Mouse (Mus musculus): ENCODE data around the gene Kif5c. TPM values are rescaled to one million over a fixed set of nuclear protein-coding genes. Genes with fewer than 3 reads are reported as not detected.
A peak's percentile ranks its signal among the peaks of the same experiment; 100 is the strongest.

Gene Kif5c
- polyA plus RNA-seq, 1 experiment from 2014 or later = 251 TPM

DNA sequence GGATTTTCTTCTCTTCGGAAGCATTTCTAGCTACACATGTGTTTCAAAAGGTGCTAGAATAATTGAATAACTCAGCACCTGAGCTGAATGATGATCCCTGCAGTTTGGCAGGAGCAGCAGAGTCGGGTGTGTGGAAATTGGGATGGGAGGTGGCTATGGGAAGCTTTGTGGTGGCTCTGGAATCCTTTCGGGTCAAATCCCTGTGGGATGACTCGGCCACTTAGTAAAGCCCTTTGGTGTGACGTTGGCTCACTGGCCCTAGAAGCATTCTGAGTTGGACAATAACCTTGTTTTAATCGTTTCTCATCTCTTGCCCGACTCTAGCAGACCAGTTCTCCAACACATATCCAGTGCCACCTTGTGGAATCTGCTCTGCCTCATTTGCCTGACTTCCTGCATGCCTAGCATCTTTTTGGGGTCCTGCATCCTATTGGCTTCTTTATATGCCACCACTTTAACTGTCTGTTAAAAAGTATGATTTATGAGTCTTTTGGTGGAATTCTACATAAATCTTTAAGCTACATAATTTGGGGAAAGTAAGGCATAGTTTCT lies 93.3 kb downstream of the Kif5c start:
- Histone ChIP-seq H3K9me3 (ENCODE audit: control insufficient read depth, low read length) (no peaks in the 10 kb centered on the region), H3K4me3 (replicated peaks; ENCODE audit: low read depth, low read length) (no peak overlapping the region), H3K36me3 (ENCODE audit: control insufficient read depth, insufficient read depth, low read length) (peaks cover 64% of the 10 kb centered on the region), H3K4me2 (ENCODE audit: low read length) (no peak overlapping the region), H3K27me3 (ENCODE audit: control insufficient read depth, insufficient read depth, low read length) (no peaks in the 10 kb centered on the region), H3K4me1 (ENCODE audit: control insufficient read depth, insufficient read depth, low read length) (0 out of 2 replicates have a peak, but pooled peaks cover 3% of the 10 kb centered on the region), H3K9ac (replicated peaks; ENCODE audit: low read length) (no peak overlapping the region), H3K27ac (replicated peaks; ENCODE audit: low read depth, low read length) (no peak overlapping the region; the same call in 1 of the 2 replicates)
- ATAC-seq (ENCODE audit: low FRiP score, low TSS enrichment) (no peak), DNase-seq (no peak)
- 74% methylated on average over 7 of the region's 7 CpGs for WGBS

DNA sequence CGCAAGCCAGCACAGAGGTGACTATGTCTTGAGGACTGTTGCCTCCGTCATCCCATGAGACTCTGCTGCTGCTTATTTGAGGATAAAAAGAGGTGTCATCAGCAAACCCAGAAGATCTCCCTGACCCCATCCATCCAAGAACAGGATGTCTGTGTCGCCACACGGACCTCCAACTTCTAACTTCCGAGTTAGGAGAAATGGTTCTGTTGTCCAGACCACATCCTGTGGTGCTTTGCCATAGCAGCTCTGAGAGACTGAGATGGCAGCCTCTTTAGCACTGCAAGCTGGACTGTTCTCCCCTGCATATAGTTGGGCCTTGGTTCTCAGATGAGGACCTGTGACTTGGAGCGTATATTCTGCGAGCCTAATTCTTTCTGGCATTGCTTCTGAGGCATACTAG lies 97.4 kb downstream of the Kif5c start:
- no peak overlapping the region for H3K4me3 ChIP-seq (replicated peaks; ENCODE audit: low read depth, low read length)
- no peak overlapping the region for H3K4me2 ChIP-seq (ENCODE audit: low read length)
- H3K27ac ChIP-seq (replicated peaks; ENCODE audit: low read depth, low read length) = no peak overlapping the region
- ATAC-seq (ENCODE audit: low FRiP score, low TSS enrichment) (no peak), DNase-seq (no peak)
- H3K36me3 ChIP-seq (ENCODE audit: control insufficient read depth, insufficient read depth, low read length) = peaks cover 32% of the 10 kb centered on the region
- no peaks in the 10 kb centered on the region for H3K9me3 ChIP-seq (ENCODE audit: control insufficient read depth, low read length)
- WGBS = 97% methylated on average over 7 of the region's 7 CpGs
- H3K27me3 ChIP-seq (ENCODE audit: control insufficient read depth, insufficient read depth, low read length) = no peaks in the 10 kb centered on the region
- H3K4me1 ChIP-seq (ENCODE audit: control insufficient read depth, insufficient read depth, low read length) = peaks cover 37% of the 10 kb centered on the region
- H3K9ac ChIP-seq (replicated peaks; ENCODE audit: low read length) = no peak overlapping the region

- H3K27ac ChIP-seq (replicated peaks; ENCODE audit: low read depth, low read length) = peak overlapping the region; percentile 90
- no peak overlapping the region for H3K4me2 ChIP-seq (ENCODE audit: low read length)
- WGBS = 95% methylated on average over 18 of the region's 18 CpGs
- no peak overlapping the region for H3K4me3 ChIP-seq (replicated peaks; ENCODE audit: low read depth, low read length)
- DNase-seq (no peak), ATAC-seq (ENCODE audit: low FRiP score, low TSS enrichment) (no peak)
- H3K9ac ChIP-seq (replicated peaks; ENCODE audit: low read length) = no peak overlapping the region
- peaks cover 21% of the 10 kb centered on the region for H3K36me3 ChIP-seq (ENCODE audit: control insufficient read depth, insufficient read depth, low read length)
- H3K4me1 ChIP-seq (ENCODE audit: control insufficient read depth, insufficient read depth, low read length) = peaks cover 45% of the 10 kb centered on the region
- H3K27me3 ChIP-seq (ENCODE audit: control insufficient read depth, insufficient read depth, low read length) = no peaks in the 10 kb centered on the region
- H3K9me3 ChIP-seq (ENCODE audit: control insufficient read depth, low read length) = no peaks in the 10 kb centered on the region
These were observed 98.5 kb downstream of the Kif5c start for GRCm38 (mm10) chr2:49717437-49718116.

DNA sequence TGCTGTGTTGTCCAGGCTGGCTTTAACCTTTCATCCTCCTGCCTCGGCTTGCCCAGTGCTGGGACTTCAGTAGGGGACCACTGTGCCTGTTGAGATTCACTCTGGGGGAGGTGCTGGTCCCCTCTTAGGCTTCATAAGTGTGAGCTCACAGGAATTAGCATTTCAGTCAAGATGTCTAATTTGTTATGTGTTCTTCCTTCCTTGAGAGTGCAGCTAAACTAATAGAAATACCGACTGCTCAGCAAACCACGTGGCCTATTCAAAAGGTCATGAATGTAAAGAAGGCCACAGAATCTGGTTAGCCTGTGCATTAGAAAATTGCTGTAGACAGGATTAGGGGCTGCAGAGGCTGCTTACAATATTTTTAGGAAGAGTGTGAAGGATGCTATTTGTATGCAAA lies 99.4 kb downstream of the Kif5c start:
- H3K9me3 ChIP-seq (ENCODE audit: control insufficient read depth, low read length) = no peaks in the 10 kb centered on the region
- H3K27me3 ChIP-seq (ENCODE audit: control insufficient read depth, insufficient read depth, low read length) = no peaks in the 10 kb centered on the region
- no peak overlapping the region for H3K4me2 ChIP-seq (ENCODE audit: low read length)
- no peak overlapping the region for H3K4me3 ChIP-seq (replicated peaks; ENCODE audit: low read depth, low read length)
- H3K27ac ChIP-seq (replicated peaks; ENCODE audit: low read depth, low read length) = peak overlapping the region; percentile 90
- ATAC-seq (ENCODE audit: low FRiP score, low TSS enrichment) (peak; percentile 9; the same call in 1 of the 2 replicates), DNase-seq (no peak)
- H3K4me1 ChIP-seq (ENCODE audit: control insufficient read depth, insufficient read depth, low read length) = peaks cover 51% of the 10 kb centered on the region
- no peak overlapping the region for H3K9ac ChIP-seq (replicated peaks; ENCODE audit: low read length)
- H3K36me3 ChIP-seq (ENCODE audit: control insufficient read depth, insufficient read depth, low read length) = peaks cover 22% of the 10 kb centered on the region
- 0% methylated on average over 3 of the region's 3 CpGs for WGBS

GRCm38 (mm10) chr2:49718935-49719850 lies 100.1 kb downstream of the Kif5c start:
- Histone ChIP-seq H3K4me2 (ENCODE audit: low read length) (no peak overlapping the region), H3K4me1 (ENCODE audit: control insufficient read depth, insufficient read depth, low read length) (peaks cover 51% of the 10 kb centered on the region), H3K36me3 (ENCODE audit: control insufficient read depth, insufficient read depth, low read length) (peaks cover 26% of the 10 kb centered on the region), H3K9me3 (ENCODE audit: control insufficient read depth, low read length) (no peaks in the 10 kb centered on the region), H3K4me3 (replicated peaks; ENCODE audit: low read depth, low read length) (no peak overlapping the region), H3K27ac (replicated peaks; ENCODE audit: low read depth, low read length) (peak overlapping the region; percentile 90), H3K9ac (replicated peaks; ENCODE audit: low read length) (no peak overlapping the region), H3K27me3 (ENCODE audit: control insufficient read depth, insufficient read depth, low read length) (no peaks in the 10 kb centered on the region)
- WGBS = 12% methylated on average over 8 of the region's 8 CpGs
- DNase-seq = peak; percentile 46
- ATAC-seq (ENCODE audit: low FRiP score, low TSS enrichment) = no peak

GRCm38 (mm10) chr2:49719854-49720253 lies 100.8 kb downstream of the Kif5c start:
- WGBS = under 1% methylated on average over 6 of the region's 6 CpGs
- Histone ChIP-seq H3K36me3 (ENCODE audit: control insufficient read depth, insufficient read depth, low read length) (peaks cover 31% of the 10 kb centered on the region), H3K9me3 (ENCODE audit: control insufficient read depth, low read length) (no peaks in the 10 kb centered on the region), H3K9ac (replicated peaks; ENCODE audit: low read length) (peak overlapping the region; percentile 29; the same call in 1 of the 2 replicates), H3K4me1 (ENCODE audit: control insufficient read depth, insufficient read depth, low read length) (peaks cover 51% of the 10 kb centered on the region), H3K27me3 (ENCODE audit: control insufficient read depth, insufficient read depth, low read length) (no peaks in the 10 kb centered on the region), H3K4me2 (ENCODE audit: low read length) (peak overlapping the region; percentile 37), H3K4me3 (replicated peaks; ENCODE audit: low read depth, low read length) (no peak overlapping the region), H3K27ac (replicated peaks; ENCODE audit: low read depth, low read length) (peak overlapping the region; percentile 90)
- DNase-seq (peak; percentile 65), ATAC-seq (ENCODE audit: low FRiP score, low TSS enrichment) (peak; percentile 19; the same call in 1 of the 2 replicates)

GRCm38 (mm10) chr2:49720343-49720742 lies 101.2 kb downstream of the Kif5c start:
- ATAC-seq (ENCODE audit: low FRiP score, low TSS enrichment) = no peak
- DNase-seq = peak; percentile 46
- WGBS = 46% methylated on average over 9 of the region's 9 CpGs

GRCm38 (mm10) chr2:49722331-49722730 lies 103.2 kb downstream of the Kif5c start:
- no peaks in the 10 kb centered on the region for H3K27me3 ChIP-seq (ENCODE audit: control insufficient read depth, insufficient read depth, low read length)
- H3K9me3 ChIP-seq (ENCODE audit: control insufficient read depth, low read length) = no peaks in the 10 kb centered on the region
- H3K27ac ChIP-seq (replicated peaks; ENCODE audit: low read depth, low read length) = peak overlapping the region; percentile 90
- WGBS = 38% methylated on average over 9 of the region's 9 CpGs
- H3K4me1 ChIP-seq (ENCODE audit: control insufficient read depth, insufficient read depth, low read length) = peaks cover 51% of the 10 kb centered on the region
- peaks cover 28% of the 10 kb centered on the region for H3K36me3 ChIP-seq (ENCODE audit: control insufficient read depth, insufficient read depth, low read length)
- ATAC-seq (ENCODE audit: low FRiP score, low TSS enrichment) (0 out of 2 replicates have a peak, but pooled peaks have one; percentile 35), DNase-seq (peak; percentile 63)
- H3K4me3 ChIP-seq (replicated peaks; ENCODE audit: low read depth, low read length) = no peak overlapping the region
- peak overlapping the region; percentile 18; the same call in 1 of the 2 replicates for H3K4me2 ChIP-seq (ENCODE audit: low read length)
- no peak overlapping the region for H3K9ac ChIP-seq (replicated peaks; ENCODE audit: low read length)

More at GRCm38 (mm10) chr2:49720343-49720742, 101.2 kb downstream of the Kif5c start:
- Histone ChIP-seq H3K9me3 (ENCODE audit: control insufficient read depth, low read length) (no peaks in the 10 kb centered on the region), H3K36me3 (ENCODE audit: control insufficient read depth, insufficient read depth, low read length) (peaks cover 35% of the 10 kb centered on the region), H3K4me1 (ENCODE audit: control insufficient read depth, insufficient read depth, low read length) (peaks cover 51% of the 10 kb centered on the region), H3K4me3 (replicated peaks; ENCODE audit: low read depth, low read length) (no peak overlapping the region), H3K4me2 (ENCODE audit: low read length) (peak overlapping the region; percentile 37), H3K27me3 (ENCODE audit: control insufficient read depth, insufficient read depth, low read length) (no peaks in the 10 kb centered on the region), H3K9ac (replicated peaks; ENCODE audit: low read length) (peak overlapping the region; percentile 29; the same call in 1 of the 2 replicates), H3K27ac (replicated peaks; ENCODE audit: low read depth, low read length) (peak overlapping the region; percentile 90)
